Mouse (Mus musculus) lung, postnatal 0 days (tissue): ENCODE data around the gene Gatb.

ENCODE experiments used
- CTCF ChIP-seq: IDR thresholded peaks from 2 replicates; pipeline ENCODE4 v1.5.1; 2016; ENCODE audit warnings: antibody characterized with exemption, mild to moderate bottlenecking
- EP300 ChIP-seq: IDR thresholded peaks from 2 replicates; pipeline ENCODE4 v1.6.1; 2016; ENCODE audit warnings: antibody characterized with exemption, mild to moderate bottlenecking, control low read depth

GRCm38 (mm10) chr3:85535621-85536520 lies 38.0 kb upstream of the Gatb start:
- TF ChIP-seq EP300 (no peak), CTCF (no peak)
